Mouse (Mus musculus): Measurements from ENCODE around the gene Rsf1. TPM values are rescaled to one million over a fixed set of nuclear protein-coding genes. Genes with fewer than 3 reads are reported as not detected.

The Rsf1 gene
- total RNA-seq, 2 experiments from 2014 or later = 17.4 to 18.6 TPM

Other genes starting within 250 kb of the Rsf1 start
- gene Usp35, start 247.9 kb upstream of the Rsf1 start, total RNA-seq (2021) = 1 to 10 TPM; 1.2 to 1.9 TPM
- gene Kctd21, start 247.6 kb upstream of the Rsf1 start, total RNA-seq (2021) = 1 to 10 TPM; 3.0 to 3.3 TPM
- 1 to 10 TPM; 5.1 to 5.5 TPM for gene Alg8, start 208.3 kb upstream of the Rsf1 start, total RNA-seq (2021)
- gene Ndufc2, start 179.9 kb upstream of the Rsf1 start, total RNA-seq (2021) = 100 to 1,000 TPM; 516 to 524 TPM
- 10 to 100 TPM; 27.7 to 34.9 TPM for gene Thrsp, start 162.2 kb upstream of the Rsf1 start, total RNA-seq (2021)
- gene Kctd14, start 128.6 kb upstream of the Rsf1 start, total RNA-seq (2021) = under 1 TPM; 0.29 to 0.41 TPM
- 10 to 100 TPM; 35.6 to 44.2 TPM for gene Ints4, start 98.9 kb upstream of the Rsf1 start, total RNA-seq (2021)
- gene Aamdc, start 392 bp upstream of the Rsf1 start, total RNA-seq (2021) = 10 to 100 TPM; 47.5 to 48.8 TPM
- gene Clns1a, start 116.7 kb downstream of the Rsf1 start, total RNA-seq (2021) = 10 to 100 TPM; 29.5 to 31.1 TPM
- gene Aqp11, start 158.4 kb downstream of the Rsf1 start, total RNA-seq (2021) = 1 to 10 TPM; 3.5 to 7.9 TPM
- gene Pak1, start 208.7 kb downstream of the Rsf1 start, total RNA-seq (2021) = 1 to 10 TPM; 1.5 to 2.0 TPM

All from heart, postnatal 14 days (tissue).